Mouse (Mus musculus): ENCODE results near the gene Magi2. TPM values are rescaled to one million over a fixed set of nuclear protein-coding genes. Genes with fewer than 3 reads are reported as not detected.
A peak's percentile ranks its signal among the peaks of the same experiment; 100 is the strongest.

Magi2 gene
- polyA plus RNA-seq, 1 experiment from 2014 or later, result 2.3 TPM

DNA sequence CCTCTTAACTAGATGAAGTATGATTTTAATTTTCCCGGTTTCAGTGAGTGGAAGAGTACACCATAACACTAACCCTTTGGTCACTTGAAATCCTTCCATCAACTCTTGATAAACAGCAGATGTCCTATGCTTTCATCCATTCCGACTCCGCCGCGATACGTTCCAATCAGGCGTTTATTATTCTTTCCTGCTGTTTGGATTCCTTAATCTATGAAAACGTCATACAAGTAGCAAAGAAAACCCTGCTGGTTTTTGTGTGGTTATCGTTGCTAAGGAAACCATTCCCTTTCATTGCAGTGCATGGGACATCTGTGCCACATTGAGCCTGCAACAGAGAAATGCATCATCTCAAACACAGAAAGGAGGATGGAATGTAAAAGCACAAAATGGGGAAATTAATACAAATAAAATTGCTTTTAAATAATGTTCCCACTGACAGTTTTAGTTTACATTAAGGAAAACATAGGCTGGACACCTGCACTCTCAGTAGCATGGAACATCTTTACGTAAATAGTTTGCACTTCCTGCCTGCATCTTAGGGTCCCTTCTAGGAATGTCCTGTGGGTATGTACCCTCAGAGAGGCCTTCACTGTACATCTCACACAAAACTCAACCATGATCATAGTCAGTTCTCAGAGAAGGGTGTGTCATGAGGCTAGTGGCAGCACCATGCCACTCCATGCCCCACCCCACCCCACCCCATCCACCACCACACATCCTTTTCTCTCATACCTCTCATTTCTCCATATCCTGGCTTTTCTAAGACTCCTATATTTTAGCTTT, 914.0 kb downstream of the Magi2 start:
- no peak overlapping the region for H3K4me2 ChIP-seq (replicated peaks)
- no peaks in the 10 kb centered on the region for H3K36me3 ChIP-seq
- no peaks in the 10 kb centered on the region for H3K9me3 ChIP-seq
- no peaks in the 10 kb centered on the region for H3K27me3 ChIP-seq (replicated peaks)
- no peak overlapping the region for H3K27ac ChIP-seq
- no peak overlapping the region for H3K4me3 ChIP-seq (replicated peaks)
- ATAC-seq, result no peak
- no peaks in the 10 kb centered on the region for H3K4me1 ChIP-seq (replicated peaks)
- no peak overlapping the region for H3K9ac ChIP-seq
- 48% methylated on average over 10 of the region's 10 CpGs for WGBS

DNA sequence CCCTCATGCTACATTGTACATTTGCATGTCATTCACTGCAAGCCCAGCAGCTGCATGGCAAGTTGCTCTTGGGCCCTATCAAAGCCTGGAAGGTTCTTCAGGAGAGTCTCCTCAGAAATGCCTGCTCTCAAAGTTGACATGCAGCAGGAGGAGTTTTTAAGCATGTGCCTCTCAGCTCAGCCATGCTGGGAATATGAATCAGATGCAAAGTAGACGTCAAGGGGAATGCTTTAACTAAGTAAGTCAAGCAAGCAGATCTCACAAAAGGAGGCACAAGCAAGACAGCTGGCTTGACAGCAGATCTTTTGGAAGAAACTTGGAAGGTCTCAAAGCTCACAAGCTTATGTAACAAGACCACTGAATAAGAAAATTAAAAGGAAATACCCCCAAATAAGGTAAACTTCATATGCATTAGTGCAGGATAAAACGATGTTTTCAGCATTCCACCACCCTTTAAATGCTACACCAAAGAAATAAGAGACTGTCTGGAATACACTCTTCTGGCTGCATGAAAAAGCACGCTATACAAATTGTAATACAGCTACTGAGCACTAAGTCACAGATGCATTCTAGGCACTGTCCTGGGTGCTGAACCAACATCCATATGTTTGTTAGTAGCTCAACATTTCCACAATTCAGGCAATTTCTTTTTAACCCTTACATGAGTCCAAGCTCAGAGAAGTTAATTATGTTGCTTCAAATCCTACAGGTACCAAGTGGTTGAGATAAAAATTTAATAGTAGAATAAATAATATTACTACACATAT, 926.7 kb downstream of the Magi2 start:
- 43% methylated on average over 3 of the region's 3 CpGs for WGBS

DNA sequence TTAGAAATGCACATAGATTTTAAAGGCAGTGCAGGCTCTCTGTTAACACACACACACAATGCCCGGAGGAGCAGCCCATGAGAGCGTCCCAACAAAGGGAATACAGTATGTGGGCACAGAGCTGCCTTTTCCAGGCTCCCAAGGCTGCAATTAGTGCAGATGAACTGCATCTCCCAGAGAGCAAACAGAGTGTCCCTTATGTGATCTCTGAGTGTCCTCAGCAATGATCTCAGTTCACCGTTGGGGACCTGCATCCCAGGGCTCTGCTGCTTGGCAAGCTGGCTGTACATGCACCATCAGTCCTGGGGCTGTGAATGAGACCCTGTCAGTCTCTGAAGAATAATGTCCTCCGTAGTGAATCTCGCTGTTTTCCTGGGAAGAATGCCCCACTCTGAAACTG, 969.9 kb downstream of the Magi2 start:
- ATAC-seq, result no peak
- H3K36me3 ChIP-seq, result no peaks in the 10 kb centered on the region
- H3K27ac ChIP-seq, result no peak overlapping the region
- H3K4me1 ChIP-seq (replicated peaks), result no peaks in the 10 kb centered on the region
- H3K4me3 ChIP-seq (replicated peaks), result no peak overlapping the region
- WGBS, result 36% methylated on average over 5 of the region's 5 CpGs
- no peaks in the 10 kb centered on the region for H3K9me3 ChIP-seq
- H3K27me3 ChIP-seq (replicated peaks), result no peaks in the 10 kb centered on the region
- no peak overlapping the region for H3K4me2 ChIP-seq (replicated peaks)
- H3K9ac ChIP-seq, result no peak overlapping the region

More for the DNA sequence above, 926.7 kb downstream of the Magi2 start:
- H3K27me3 ChIP-seq (replicated peaks), result no peaks in the 10 kb centered on the region
- H3K36me3 ChIP-seq, result no peaks in the 10 kb centered on the region
- no peak overlapping the region for H3K27ac ChIP-seq
- H3K4me3 ChIP-seq (replicated peaks), result no peak overlapping the region
- no peaks in the 10 kb centered on the region for H3K9me3 ChIP-seq
- no peaks in the 10 kb centered on the region for H3K4me1 ChIP-seq (replicated peaks)
- no peak overlapping the region for H3K4me2 ChIP-seq (replicated peaks)
- H3K9ac ChIP-seq, result no peak overlapping the region
- no peak for ATAC-seq

DNA sequence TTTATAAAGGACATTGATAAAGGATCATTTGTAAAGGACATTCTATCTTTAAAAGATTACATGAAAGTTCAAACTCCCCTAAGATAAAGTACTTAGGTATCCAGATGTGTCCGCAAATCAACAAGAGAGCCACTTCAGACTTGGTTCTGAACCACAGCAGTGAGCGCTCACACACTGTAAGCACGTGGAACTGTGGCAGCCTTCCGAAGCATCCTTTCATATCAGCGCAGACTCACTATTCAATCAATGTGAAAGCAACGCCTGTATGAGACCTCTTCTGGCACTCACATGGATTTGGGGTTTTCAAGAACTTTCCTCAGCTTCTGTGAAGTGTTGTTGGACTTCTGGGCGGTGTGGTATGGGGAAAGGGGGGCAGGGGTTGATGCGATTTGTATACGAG, 970.6 kb downstream of the Magi2 start:
- Histone ChIP-seq H3K9ac (no peak overlapping the region), H3K36me3 (no peaks in the 10 kb centered on the region), H3K27ac (no peak overlapping the region), H3K4me1 (replicated peaks) (no peaks in the 10 kb centered on the region), H3K4me2 (replicated peaks) (no peak overlapping the region), H3K27me3 (replicated peaks) (no peaks in the 10 kb centered on the region), H3K9me3 (no peaks in the 10 kb centered on the region), H3K4me3 (replicated peaks) (no peak overlapping the region)
- no peak for ATAC-seq
- 50% methylated on average over 9 of the region's 9 CpGs for WGBS

DNA sequence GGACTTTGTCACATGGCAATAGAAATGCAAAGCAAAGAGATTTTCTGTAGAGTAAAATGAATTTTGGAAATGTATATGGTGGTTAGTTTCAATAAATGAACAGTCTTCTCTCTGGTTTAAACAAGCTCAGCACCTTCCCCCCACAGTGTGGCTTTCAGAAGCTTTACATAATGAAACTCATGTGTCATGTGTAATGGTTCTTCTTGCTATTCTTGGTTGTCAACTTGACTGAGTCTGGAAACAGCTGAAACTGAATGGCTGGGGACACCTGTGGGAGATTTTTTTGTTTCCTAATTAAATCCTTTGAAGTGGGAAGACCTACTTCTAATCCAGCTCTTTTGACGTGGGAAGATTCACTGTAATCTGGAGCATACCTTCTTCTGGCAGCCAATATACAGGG, 974.5 kb downstream of the Magi2 start:
- Histone ChIP-seq H3K27ac (no peak overlapping the region), H3K4me1 (replicated peaks) (no peaks in the 10 kb centered on the region), H3K27me3 (replicated peaks) (no peaks in the 10 kb centered on the region), H3K4me3 (replicated peaks) (no peak overlapping the region), H3K36me3 (no peaks in the 10 kb centered on the region), H3K4me2 (replicated peaks) (no peak overlapping the region), H3K9ac (no peak overlapping the region), H3K9me3 (no peaks in the 10 kb centered on the region)
- WGBS, result 82% methylated on average over 1 of the region's 1 CpGs
- no peak for ATAC-seq

DNA sequence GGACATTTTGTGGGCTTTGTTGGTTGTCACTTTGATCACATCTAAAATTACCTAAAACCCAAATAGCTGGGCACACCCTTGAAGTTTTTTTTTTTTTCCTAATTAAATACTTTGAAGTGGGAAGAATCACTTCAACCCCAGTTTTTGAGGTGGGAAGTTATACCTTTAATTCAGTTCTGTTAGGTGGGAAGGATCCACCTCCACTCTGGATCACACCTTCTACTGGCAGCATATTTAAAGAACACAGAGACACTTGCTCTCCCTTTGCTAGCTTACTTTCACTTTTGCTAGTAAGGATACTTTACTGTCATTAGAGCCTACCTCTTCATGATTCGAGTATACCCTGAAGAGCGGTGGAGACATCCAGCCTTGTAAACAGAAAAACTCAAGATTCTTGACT, 981.3 kb downstream of the Magi2 start:
- no peak for ATAC-seq
- Histone ChIP-seq H3K4me2 (replicated peaks) (no peak overlapping the region), H3K9ac (no peak overlapping the region), H3K27ac (no peak overlapping the region), H3K27me3 (replicated peaks) (no peaks in the 10 kb centered on the region), H3K4me3 (replicated peaks) (no peak overlapping the region), H3K36me3 (no peaks in the 10 kb centered on the region), H3K9me3 (no peaks in the 10 kb centered on the region), H3K4me1 (replicated peaks) (no peaks in the 10 kb centered on the region)
- 93% methylated on average over 2 of the region's 2 CpGs for WGBS

DNA sequence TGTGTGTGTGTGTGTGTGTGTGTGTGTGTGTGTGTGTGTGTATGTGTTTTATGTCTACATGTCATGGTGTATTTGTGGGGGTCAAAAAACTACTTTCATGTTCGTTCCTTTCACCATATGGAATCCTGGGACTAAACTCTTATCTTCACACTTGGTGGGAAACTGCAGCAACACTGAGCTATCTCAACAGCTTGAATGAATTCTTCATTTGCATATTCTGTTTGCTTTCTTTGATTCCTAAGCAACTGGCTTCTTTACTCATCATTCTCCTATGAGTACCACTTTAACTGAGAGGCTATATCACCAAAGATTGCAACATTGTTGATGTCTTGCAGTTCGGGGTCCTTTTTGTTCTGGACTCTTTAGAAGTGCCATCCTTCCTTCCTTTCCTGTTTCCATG, 986.5 kb downstream of the Magi2 start:
- no peak overlapping the region for H3K4me3 ChIP-seq (replicated peaks)
- ATAC-seq, result no peak
- H3K27ac ChIP-seq, result no peak overlapping the region
- H3K9ac ChIP-seq, result no peak overlapping the region
- H3K4me1 ChIP-seq (replicated peaks), result no peaks in the 10 kb centered on the region
- no peaks in the 10 kb centered on the region for H3K36me3 ChIP-seq
- H3K4me2 ChIP-seq (replicated peaks), result no peak overlapping the region
- WGBS, result 67% methylated on average over 2 of the region's 2 CpGs
- H3K27me3 ChIP-seq (replicated peaks), result no peaks in the 10 kb centered on the region
- no peaks in the 10 kb centered on the region for H3K9me3 ChIP-seq

DNA sequence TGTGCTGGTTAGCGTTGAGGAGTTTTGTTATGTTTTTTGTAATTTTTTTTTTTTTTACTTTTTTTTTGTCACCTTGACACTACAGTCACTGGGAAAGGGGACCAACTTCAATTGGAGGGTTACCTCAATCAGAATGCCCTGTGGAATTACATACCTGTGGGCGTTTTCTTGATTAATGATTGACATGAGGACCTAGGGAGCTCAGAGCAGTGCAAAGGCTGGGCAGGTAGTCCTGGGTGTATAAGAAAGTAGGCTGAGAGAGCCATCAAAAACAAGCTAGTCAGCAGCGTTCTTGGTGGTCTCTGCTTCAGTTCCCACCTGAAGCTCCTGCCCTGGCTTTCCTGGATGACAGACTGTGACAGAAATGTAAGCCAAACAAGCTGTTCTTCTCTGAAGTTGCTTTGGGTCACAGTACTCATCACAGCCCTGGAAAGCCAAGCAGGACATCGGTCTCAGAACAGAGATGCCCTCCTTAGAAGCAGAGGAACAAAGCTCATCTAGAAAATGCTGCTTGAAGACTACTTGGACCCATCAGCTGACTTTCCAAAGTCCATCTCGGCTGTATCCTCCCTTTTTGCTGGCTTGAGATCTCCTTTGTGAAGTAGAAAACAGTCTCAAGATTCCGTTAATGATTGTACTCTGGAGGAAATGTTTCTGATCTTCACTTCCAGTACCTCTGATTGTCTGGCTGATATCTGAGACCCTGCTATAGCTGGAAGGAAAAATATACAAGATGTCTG, 999.8 kb downstream of the Magi2 start:
- Histone ChIP-seq H3K36me3 (no peaks in the 10 kb centered on the region), H3K27ac (no peak overlapping the region), H3K4me2 (replicated peaks) (no peak overlapping the region), H3K4me3 (replicated peaks) (no peak overlapping the region), H3K4me1 (replicated peaks) (no peaks in the 10 kb centered on the region), H3K9ac (no peak overlapping the region), H3K9me3 (no peaks in the 10 kb centered on the region), H3K27me3 (replicated peaks) (no peaks in the 10 kb centered on the region)
- 70% methylated on average over 6 of the region's 6 CpGs for WGBS
- no peak for ATAC-seq

DNA sequence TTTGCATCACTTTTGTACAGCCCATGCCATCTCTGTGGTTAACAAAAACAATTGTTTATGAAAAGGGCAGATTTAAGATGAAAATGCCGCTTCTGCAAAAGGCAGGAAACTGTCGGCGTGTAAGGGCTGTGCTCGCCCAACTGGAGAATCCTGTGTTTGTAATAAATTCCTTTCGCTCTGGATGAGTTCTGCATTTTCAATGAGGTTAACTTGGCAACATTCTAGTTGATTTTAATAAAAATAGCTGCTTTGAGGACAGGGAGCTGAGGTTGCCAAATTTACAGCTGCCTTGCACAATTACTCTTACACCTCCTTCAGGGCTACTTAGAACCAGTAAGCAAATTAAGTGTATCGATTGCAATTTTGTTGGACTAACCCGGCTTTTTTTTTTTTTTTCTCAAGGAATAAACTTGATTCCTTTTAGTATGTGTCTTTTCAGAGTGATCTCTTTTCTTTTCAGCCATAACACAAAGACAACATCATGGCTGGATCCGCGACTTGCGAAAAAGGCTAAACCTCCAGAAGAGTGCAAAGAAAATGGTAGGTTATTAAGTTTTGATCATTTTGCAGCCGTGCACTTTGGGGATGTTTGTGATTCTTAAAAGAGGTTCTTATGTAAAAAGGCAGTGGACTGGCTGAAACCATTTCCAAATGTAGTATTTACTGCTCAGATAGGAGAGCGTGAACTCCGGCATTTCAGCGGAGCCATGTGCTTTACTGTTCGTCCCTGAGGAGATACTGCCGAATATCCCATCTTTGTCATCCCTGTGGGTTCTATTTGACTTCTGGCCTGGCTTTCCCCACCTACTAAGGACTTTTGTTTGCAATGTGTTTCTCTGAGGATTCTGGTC, 1001.3 kb downstream of the Magi2 start:
- Histone ChIP-seq H3K9ac (no peak overlapping the region), H3K27me3 (replicated peaks) (no peaks in the 10 kb centered on the region), H3K4me1 (replicated peaks) (no peaks in the 10 kb centered on the region), H3K4me3 (replicated peaks) (no peak overlapping the region), H3K9me3 (no peaks in the 10 kb centered on the region), H3K4me2 (replicated peaks) (no peak overlapping the region), H3K27ac (no peak overlapping the region), H3K36me3 (no peaks in the 10 kb centered on the region)
- WGBS, result 72% methylated on average over 16 of the region's 16 CpGs
- ATAC-seq, result no peak

DNA sequence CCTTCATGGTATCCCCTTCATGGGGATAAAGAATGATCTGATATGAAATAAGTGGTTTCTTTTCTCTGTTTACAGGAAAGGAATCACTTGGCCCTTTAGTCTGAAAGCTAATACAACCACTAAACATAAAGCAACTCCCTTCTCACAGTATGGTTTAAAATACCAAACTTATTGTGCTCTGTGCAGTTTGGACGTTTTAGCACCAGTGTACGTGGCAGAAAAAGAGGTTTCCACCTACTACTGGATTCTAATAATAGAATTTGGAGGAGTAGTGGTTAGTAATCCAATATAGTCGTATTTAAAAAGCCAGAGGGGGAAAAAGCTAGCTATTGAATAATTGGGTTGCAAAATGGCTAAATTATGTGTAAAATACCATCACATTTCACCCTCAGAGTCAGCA, 1005.1 kb downstream of the Magi2 start:
- Histone ChIP-seq H3K4me1 (replicated peaks) (no peaks in the 10 kb centered on the region), H3K9ac (no peak overlapping the region), H3K27me3 (replicated peaks) (no peaks in the 10 kb centered on the region), H3K9me3 (no peaks in the 10 kb centered on the region), H3K4me3 (replicated peaks) (no peak overlapping the region), H3K4me2 (replicated peaks) (no peak overlapping the region), H3K27ac (no peak overlapping the region), H3K36me3 (no peaks in the 10 kb centered on the region)
- WGBS, result 86% methylated on average over 3 of the region's 3 CpGs
- ATAC-seq, result no peak

DNA sequence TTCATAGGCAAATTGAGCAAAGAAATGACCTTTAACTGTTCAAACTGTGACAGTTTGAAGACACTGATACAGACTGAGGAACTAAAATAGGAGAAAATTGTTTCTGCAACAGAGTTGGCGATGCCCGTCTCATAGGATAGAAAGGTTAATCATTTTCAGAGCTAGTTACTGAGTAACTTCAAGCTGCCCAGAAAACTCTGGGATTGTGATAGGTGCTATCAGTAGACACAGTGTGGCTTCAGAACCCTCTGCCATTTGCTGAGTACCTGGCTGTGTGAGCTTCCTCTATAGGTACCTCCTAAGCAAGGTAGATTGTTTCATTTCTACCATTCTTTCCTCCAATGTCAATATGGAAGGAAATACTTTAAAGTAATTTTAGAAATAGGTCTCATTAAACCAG, 1014.7 kb downstream of the Magi2 start:
- Histone ChIP-seq H3K9me3 (no peaks in the 10 kb centered on the region), H3K4me3 (replicated peaks) (no peak overlapping the region), H3K4me1 (replicated peaks) (no peaks in the 10 kb centered on the region), H3K27ac (no peak overlapping the region), H3K9ac (no peak overlapping the region), H3K4me2 (replicated peaks) (no peak overlapping the region), H3K36me3 (no peaks in the 10 kb centered on the region), H3K27me3 (replicated peaks) (no peaks in the 10 kb centered on the region)
- peak; percentile 92 for ATAC-seq
- WGBS, result 63% methylated on average over 2 of the region's 2 CpGs

DNA sequence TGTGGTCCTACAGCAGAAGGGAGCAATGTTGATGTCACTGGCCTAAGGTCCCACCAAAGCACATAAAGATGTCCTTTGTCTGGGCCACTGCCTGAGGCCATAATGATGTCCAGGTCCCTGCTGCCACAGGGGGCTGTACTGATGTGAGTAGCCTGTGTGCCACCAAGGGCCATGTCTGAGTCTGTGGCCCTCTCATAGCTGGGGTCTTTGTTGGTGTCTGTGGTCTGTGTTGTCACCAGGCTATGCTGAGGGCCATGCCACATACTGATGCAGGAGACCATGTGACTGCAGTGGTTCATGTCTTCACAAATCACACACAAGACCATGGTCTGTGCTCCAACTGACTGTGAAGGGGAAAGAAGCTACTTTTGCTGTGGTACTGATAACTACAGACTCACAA, 1015.7 kb downstream of the Magi2 start:
- H3K4me3 ChIP-seq (replicated peaks), result no peak overlapping the region
- H3K9me3 ChIP-seq, result no peaks in the 10 kb centered on the region
- no peak overlapping the region for H3K4me2 ChIP-seq (replicated peaks)
- H3K27me3 ChIP-seq (replicated peaks), result no peaks in the 10 kb centered on the region
- ATAC-seq, result no peak
- no peak overlapping the region for H3K27ac ChIP-seq
- no peaks in the 10 kb centered on the region for H3K36me3 ChIP-seq
- H3K9ac ChIP-seq, result no peak overlapping the region
- no peaks in the 10 kb centered on the region for H3K4me1 ChIP-seq (replicated peaks)
